Mouse (Mus musculus): ENCODE measurements around the gene Foxp1.

DNA sequence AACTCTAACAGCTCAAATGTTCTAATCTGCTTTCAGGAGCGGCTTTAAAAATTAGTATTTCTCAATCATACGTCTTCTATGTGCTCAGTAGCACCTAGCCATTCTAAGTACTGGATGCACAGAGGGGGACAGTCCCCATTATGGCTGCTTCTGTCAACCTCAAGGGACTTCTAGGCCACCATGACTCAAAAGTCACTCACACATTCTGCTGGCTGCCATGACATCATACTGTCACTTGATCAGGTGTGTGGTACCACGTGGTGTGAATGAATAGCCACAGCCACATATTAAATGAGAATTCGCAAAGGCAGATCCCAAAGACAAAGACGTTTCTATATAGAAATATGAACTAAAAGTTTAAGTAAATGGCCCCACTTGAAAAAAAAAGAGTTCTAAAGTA lies 247.9 kb downstream of the Foxp1 start:
- TF ChIP-seq CTCF (IDR thresholded peaks at IDR 0.05), result no peak
- TF ChIP-seq EP300 (IDR thresholded peaks at IDR 0.05), result no peak
